Mouse (Mus musculus): ENCODE results near the gene Fbrsl1.

DNA sequence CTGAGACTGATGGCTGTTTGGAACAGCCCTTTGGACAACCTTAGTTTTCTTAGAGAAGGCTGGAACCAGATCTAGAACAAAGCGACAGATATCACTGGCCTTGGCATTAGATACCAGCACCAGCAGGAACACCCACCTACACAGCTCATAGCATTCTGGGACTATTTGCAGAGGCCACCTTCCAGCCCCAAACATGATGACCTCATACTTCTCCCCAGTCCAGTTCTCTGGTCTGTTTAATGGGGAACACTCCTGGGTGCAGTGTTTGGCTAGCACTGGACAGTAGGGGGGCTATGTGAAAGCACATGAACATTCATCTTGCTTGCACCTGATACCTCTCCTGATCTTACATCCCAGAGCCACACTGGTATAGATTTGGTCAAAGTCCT, 29.8 kb downstream of the Fbrsl1 start:
- TF ChIP-seq CTCF (IDR thresholded peaks at IDR 0.05; ENCODE audit: extremely low read depth, insufficient read length, insufficient replicate concordance, low read depth, low read length): no peak
- no peak for TF ChIP-seq POLR2A (IDR thresholded peaks at IDR 0.05; ENCODE audit: low read depth, low read length)

Data from small intestine, adult 2 months (tissue).